Mouse (Mus musculus) hindbrain, embryonic 14.5 days (tissue): ENCODE measurements around the gene Fmnl3. TPM values are rescaled to one million over a fixed set of nuclear protein-coding genes. Genes with fewer than 3 reads are reported as not detected.

Source experiments
- ATAC-seq: fragments of 200-750 bp; cut with Nextera tagmentation; 2 replicates; pipeline ENCODE4 v1.8.0; 2017; ENCODE audit warnings: moderate number of reproducible peaks, mild to moderate bottlenecking, moderate TSS enrichment, moderate library complexity; ENCODE audit not compliant: low FRiP score
- DNase-seq: peaks from one replicate; pipeline ENCODE4 v3.0.0-alpha.2; 2015; ENCODE audit warnings: low spot score
- H3K27ac ChIP-seq: fragments of 300-500 bp; sonication (generic); 2 replicates; pipeline ENCODE4 v1.5.1; 2014; ENCODE audit warnings: mild to moderate bottlenecking, moderate library complexity
- H3K27me3 ChIP-seq: fragments of 300-500 bp; sonication (generic); 2 replicates; pipeline ENCODE4 v1.6.1; 2014; ENCODE audit warnings: mild to moderate bottlenecking, low read length, mixed read lengths; ENCODE audit not compliant: control insufficient read depth, insufficient read depth
- H3K36me3 ChIP-seq: fragments of 300-500 bp; sonication (generic); replicated peaks from 2 replicates; pipeline ENCODE4 v1.6.1; 2014; ENCODE audit not compliant: control insufficient read depth, insufficient read depth
- H3K4me1 ChIP-seq: fragments of 300-500 bp; sonication (generic); replicated peaks from 2 replicates; pipeline ENCODE4 v1.6.1; 2014; ENCODE audit warnings: antibody characterized with exemption, low read length, mixed read lengths; ENCODE audit not compliant: control insufficient read depth, insufficient read depth
- H3K4me2 ChIP-seq: fragments of 300-500 bp; sonication (generic); replicated peaks from 2 replicates; pipeline ENCODE4 v1.6.1; 2014; ENCODE audit warnings: mild to moderate bottlenecking, moderate library complexity
- H3K4me3 ChIP-seq: fragments of 300-500 bp; sonication (generic); replicated peaks from 2 replicates; pipeline ENCODE4 v1.5.1; 2014; ENCODE audit warnings: mild to moderate bottlenecking, low read length
- H3K9ac ChIP-seq: fragments of 300-500 bp; sonication (generic); 2 replicates; pipeline ENCODE4 v1.6.1; 2014
- H3K9me3 ChIP-seq: fragments of 300-500 bp; sonication (generic); 2 replicates; pipeline ENCODE4 v1.6.1; 2016; ENCODE audit warnings: low read length; ENCODE audit not compliant: control insufficient read depth
- WGBS: fragments of 180-500 bp; shearing (Covaris S2); extraction: QIAGEN DNeasy Blood & Tissue Kit; methylation state at CpG from one replicate; pipeline ENCODE4 v1.1.7; 2014; 5-methylcytosine and 5-hydroxymethylcytosine counted together
- polyA plus RNA-seq: library from polyadenylated mRNA; unstranded; fragments of >200 nt; fragmentation: Nextera tagmentation; extraction: Ambion mirVana; gene quantifications from 2 replicates; pipeline ENCODE4 v1.2.1, GENCODE M21; 2014

Fmnl3 gene
- polyA plus RNA-seq, 1 experiment from 2014 or later = 9.2 TPM

DNA sequence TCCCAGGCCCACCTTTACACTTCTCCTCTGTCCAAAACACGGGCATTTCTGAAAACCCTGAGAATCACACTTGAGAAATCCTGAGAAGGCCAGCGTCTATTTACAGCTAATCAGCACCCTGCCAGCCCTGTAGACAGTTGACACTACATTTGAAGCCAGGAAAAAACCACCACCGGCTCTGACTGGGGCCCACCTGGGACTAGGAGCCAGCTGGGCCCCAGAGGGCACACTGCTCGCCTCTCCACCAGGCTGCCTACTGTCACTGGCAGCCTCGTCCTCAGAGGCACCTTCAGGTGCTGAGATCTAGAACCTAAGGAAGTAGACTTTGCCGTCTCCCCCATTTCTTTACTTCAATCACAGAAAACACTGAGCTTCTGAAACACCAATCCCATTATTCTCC, 14.6 kb downstream of the Fmnl3 start:
- Histone ChIP-seq H3K4me3 (no peak overlapping the region), H3K27me3 (no peaks in the 10 kb centered on the region), H3K4me1 (no peaks in the 10 kb centered on the region), H3K9me3 (no peaks in the 10 kb centered on the region), H3K36me3 (no peaks in the 10 kb centered on the region), H3K4me2 (no peak overlapping the region), H3K9ac (no peak overlapping the region), H3K27ac (no peak overlapping the region)
- DNase-seq (no peak), ATAC-seq (no peak)
- WGBS = 77% methylated on average over 6 of the region's 6 CpGs

DNA sequence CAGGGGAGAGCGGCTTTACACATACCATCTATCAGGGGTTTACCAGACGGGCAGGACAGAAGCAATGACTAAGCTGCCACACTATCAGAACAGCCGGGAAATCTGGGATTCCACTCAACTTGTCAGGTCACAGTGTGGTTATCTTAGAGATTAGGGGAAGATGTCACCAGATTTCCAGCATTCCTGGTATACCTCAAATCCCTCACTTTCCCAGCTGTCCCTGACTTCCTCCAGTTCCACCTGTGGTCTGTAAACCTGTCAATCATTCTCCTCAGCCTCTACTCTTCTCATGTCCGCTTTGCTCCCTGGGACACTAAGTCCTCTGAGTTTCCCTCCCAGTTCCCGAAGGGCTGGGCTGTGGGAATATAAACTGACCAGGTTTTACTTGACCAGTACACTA, 18.0 kb downstream of the Fmnl3 start:
- H3K4me1 ChIP-seq = no peaks in the 10 kb centered on the region
- DNase-seq (no peak), ATAC-seq (no peak)
- no peaks in the 10 kb centered on the region for H3K36me3 ChIP-seq
- WGBS = 91% methylated on average over 5 of the region's 5 CpGs
- H3K27ac ChIP-seq = no peak overlapping the region
- H3K9me3 ChIP-seq = no peaks in the 10 kb centered on the region
- H3K4me3 ChIP-seq = no peak overlapping the region
- no peak overlapping the region for H3K4me2 ChIP-seq
- H3K27me3 ChIP-seq = no peaks in the 10 kb centered on the region
- H3K9ac ChIP-seq = no peak overlapping the region

DNA sequence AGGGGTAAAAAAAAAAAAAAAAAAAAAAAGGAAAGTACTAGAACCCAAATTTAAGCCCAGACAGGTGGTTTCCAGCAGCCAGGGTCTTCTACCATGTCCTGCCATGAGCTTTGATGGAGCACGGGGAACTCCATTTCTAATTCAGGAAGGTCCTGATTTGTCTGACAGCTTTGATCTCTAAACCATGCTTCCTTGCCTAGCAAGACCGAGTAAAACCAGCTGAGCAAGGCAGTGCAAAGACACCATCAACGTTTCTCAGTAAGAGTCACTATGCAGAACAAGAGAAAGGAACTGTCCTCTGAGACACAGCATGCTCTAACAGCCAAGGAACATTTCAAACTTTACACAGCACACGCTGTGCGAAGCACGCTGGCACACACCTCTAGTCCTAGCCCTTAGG, 18.7 kb downstream of the Fmnl3 start:
- H3K27me3 ChIP-seq = no peaks in the 10 kb centered on the region
- 78% methylated on average over 6 of the region's 6 CpGs for WGBS

DNA sequence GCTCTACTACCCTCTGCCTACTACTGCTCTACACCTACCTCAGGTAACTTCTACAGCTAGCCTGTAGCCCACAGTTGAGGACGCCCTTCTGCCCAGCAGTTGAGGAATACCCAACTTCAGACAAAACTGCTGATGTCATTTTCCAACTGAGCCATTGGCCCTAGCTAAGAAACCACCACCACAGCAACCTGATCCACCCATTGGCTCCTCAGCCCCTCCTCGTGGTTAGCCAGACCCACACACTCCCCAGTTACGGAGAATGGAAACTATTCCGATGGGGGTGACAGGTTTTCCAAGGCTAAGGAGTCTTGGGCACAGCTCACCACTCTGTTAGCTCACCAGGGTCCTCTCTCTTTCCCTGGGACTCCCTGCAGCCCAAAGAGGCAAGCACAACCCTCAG, 25.3 kb downstream of the Fmnl3 start:
- Histone ChIP-seq H3K4me2 (no peak overlapping the region), H3K4me1 (peaks cover 24% of the 10 kb centered on the region), H3K4me3 (no peak overlapping the region), H3K9ac (no peak overlapping the region), H3K36me3 (no peaks in the 10 kb centered on the region), H3K27ac (no peak overlapping the region), H3K9me3 (no peaks in the 10 kb centered on the region), H3K27me3 (no peaks in the 10 kb centered on the region)
- DNase-seq (no peak), ATAC-seq (no peak)
- WGBS = 80% methylated on average over 4 of the region's 4 CpGs

More for the DNA sequence above, 18.7 kb downstream of the Fmnl3 start:
- DNase-seq (no peak), ATAC-seq (no peak)
- Histone ChIP-seq H3K9me3 (no peaks in the 10 kb centered on the region), H3K4me3 (no peak overlapping the region), H3K27ac (no peak overlapping the region), H3K4me2 (no peak overlapping the region), H3K9ac (no peak overlapping the region), H3K4me1 (no peaks in the 10 kb centered on the region), H3K36me3 (no peaks in the 10 kb centered on the region)

DNA sequence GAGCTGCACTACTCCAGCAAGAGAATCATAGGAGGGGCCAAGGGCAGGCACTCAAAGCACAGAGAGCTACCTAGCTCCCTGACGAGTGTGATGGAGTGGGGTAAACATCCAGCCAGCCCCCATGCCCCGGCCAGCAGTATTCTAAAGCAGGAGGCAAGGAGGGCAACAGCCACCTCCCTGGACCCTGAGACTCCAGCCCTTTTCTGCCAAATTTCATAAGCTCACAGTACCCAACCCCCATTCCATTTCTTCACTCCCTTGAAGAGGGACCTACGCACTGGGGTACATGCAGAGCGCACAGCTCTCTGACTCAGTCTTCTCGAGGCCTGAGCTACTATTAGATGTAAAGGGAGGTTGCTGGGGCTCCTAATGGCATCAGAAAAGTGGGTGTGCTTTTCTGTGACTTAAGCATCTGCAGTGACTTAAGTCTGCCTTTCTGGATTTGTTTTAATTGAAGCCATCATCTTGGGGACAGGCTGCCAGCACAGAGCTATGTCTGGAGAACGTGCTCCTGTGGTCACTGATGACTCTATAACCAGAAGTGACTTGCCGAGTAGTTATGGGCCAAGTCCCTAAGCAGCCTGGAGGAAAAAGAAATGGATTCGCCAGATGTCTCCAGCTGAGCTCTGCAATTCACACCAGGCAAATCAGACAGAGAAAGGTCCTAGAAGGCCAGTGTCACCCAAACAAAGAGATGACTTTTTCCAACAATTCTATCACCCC, 26.0 kb downstream of the Fmnl3 start:
- Histone ChIP-seq H3K36me3 (no peaks in the 10 kb centered on the region), H3K4me3 (no peak overlapping the region), H3K9me3 (no peaks in the 10 kb centered on the region), H3K4me2 (no peak overlapping the region), H3K27ac (peak overlapping the region; percentile 71), H3K9ac (no peak overlapping the region), H3K27me3 (no peaks in the 10 kb centered on the region), H3K4me1 (peaks cover 24% of the 10 kb centered on the region)
- 72% methylated on average over 8 of the region's 8 CpGs for WGBS
- ATAC-seq (no peak), DNase-seq (no peak)

DNA sequence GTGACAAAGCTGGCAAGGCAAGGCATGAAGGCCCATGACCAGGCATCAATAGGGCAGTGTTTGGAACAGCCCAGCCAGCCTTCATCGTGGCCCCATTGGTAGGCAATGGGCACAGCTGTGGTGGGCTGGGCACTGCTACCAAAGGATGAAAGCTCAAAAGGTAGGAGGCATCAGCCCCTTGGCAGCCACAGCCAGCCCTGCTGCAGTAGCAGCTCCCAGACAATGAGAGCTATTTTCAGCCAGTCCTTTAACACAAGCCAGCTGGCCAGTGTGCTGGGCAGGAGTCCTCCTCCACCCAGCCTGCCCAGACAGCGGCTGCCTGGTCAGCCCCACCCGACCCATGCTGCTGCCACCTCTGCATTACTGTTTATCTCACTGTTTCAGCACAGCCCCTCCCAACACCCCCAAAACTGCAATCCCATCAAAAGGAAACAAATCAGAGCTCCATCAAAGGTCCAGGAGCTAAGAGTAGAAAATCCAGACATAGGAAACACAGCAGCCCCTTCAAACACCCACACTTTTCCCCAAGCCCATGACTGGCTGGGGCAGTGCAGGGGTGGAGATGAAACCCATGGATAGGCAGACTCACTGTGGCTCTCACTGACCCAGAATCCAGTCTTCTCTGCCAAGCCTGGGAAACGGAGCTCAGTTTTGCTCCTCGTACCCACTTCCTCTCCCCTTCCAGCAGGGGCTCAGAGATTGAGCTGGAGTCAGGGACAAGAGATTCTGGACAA, 26.7 kb downstream of the Fmnl3 start:
- WGBS = 51% methylated on average over 5 of the region's 5 CpGs
- H3K4me1 ChIP-seq = peaks cover 24% of the 10 kb centered on the region
- peak overlapping the region; percentile 71 for H3K27ac ChIP-seq
- no peaks in the 10 kb centered on the region for H3K9me3 ChIP-seq
- H3K4me2 ChIP-seq = no peak overlapping the region
- ATAC-seq (peak; percentile 78), DNase-seq (peak; percentile 40)
- H3K27me3 ChIP-seq = no peaks in the 10 kb centered on the region
- H3K4me3 ChIP-seq = no peak overlapping the region
- no peak overlapping the region for H3K9ac ChIP-seq
- no peaks in the 10 kb centered on the region for H3K36me3 ChIP-seq

DNA sequence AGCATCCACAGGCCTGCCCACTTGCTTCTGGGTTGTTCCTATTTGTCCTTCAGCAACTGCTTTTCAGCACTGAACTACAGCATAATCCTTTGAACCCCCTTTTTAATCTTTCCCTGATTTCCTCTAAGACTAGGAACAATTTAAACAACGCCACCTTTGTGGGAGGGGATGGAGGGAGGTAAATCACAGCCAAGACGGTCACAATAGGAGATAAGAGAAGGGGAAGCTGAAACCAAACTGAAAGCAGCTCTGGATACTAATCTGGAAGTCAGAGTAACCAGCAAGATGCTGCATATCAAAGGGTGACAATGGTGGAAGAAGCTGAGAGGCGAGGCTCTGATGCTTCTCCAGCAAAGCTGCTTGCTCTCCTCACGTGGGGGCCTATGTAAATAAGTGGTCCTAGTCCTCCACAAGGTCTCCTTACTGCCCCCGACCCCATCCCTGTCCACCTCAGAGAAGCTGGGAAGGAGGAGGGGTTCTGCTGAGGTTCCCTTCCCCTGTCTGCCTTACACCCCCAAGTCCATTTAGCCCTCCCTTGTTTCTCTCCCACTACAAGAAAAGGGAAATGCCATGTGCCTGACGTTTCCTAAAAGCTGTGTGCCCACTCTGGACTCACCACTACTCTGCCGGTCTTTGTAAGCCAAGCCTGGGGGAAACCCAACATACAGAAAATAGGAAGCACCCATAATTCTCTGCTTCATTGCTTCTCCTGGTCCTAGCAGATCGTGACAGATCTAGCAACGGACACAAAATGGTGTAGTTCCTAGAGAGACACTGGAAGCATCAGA, 27.9 kb downstream of the Fmnl3 start:
- peaks cover 24% of the 10 kb centered on the region for H3K4me1 ChIP-seq
- peak overlapping the region; percentile 48 for H3K27ac ChIP-seq
- ATAC-seq (no peak), DNase-seq (no peak)
- no peaks in the 10 kb centered on the region for H3K27me3 ChIP-seq
- H3K4me2 ChIP-seq = no peak overlapping the region
- H3K9me3 ChIP-seq = no peaks in the 10 kb centered on the region
- H3K9ac ChIP-seq = no peak overlapping the region
- 61% methylated on average over 9 of the region's 9 CpGs for WGBS
- no peaks in the 10 kb centered on the region for H3K36me3 ChIP-seq
- no peak overlapping the region for H3K4me3 ChIP-seq

DNA sequence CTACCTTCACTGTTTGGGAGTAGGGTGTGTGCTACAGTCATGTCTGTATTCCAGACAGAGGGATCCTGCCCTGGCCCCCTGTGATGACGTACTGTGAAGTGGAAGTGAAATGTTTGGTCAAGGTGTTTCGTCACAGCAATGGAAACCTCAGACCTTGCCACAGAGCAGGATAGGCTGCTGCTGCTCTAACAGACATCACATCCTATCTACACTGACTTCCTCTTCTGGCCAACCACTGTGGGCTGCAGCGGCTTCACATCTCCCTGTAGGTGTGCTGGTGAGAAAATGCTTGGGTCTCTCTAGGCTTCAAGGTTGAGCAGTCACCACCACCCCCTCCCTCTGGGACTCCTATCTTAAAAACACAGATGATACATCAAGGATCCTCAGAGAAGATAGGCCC, 29.2 kb downstream of the Fmnl3 start:
- DNase-seq = no peak

DNA sequence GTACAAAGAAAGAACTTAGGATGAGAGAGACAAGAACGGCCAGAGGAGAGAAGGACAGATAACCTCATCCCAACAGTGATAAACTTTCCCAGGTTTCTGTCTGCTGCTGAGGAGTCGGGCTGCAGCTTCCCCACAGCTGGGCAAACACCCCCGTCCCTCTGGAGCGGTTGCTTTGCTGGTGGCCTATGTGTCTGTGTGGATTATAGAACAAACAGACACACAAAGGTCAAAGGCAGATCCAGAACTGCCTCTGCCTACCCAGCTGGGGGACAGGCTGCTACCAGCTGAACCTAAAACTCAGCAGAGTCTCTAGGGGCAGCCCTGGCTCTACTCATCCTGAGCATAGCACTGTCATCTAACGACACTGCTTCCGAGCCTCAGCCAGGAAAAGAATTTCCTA, 30.6 kb downstream of the Fmnl3 start:
- Histone ChIP-seq H3K4me2 (no peak overlapping the region), H3K27me3 (no peaks in the 10 kb centered on the region), H3K9ac (no peak overlapping the region), H3K27ac (no peak overlapping the region), H3K4me1 (peaks cover 22% of the 10 kb centered on the region), H3K4me3 (no peak overlapping the region), H3K9me3 (no peaks in the 10 kb centered on the region), H3K36me3 (0 out of 2 replicates have a peak, but pooled peaks cover 2% of the 10 kb centered on the region)
- WGBS = 61% methylated on average over 6 of the region's 6 CpGs
- DNase-seq (no peak), ATAC-seq (no peak)

More for the DNA sequence above, 29.2 kb downstream of the Fmnl3 start:
- H3K27ac ChIP-seq = no peak overlapping the region
- H3K4me2 ChIP-seq = no peak overlapping the region
- peaks cover 24% of the 10 kb centered on the region for H3K4me1 ChIP-seq
- WGBS = 92% methylated on average over 3 of the region's 3 CpGs
- no peaks in the 10 kb centered on the region for H3K27me3 ChIP-seq
- H3K4me3 ChIP-seq = no peak overlapping the region
- no peaks in the 10 kb centered on the region for H3K9me3 ChIP-seq
- ATAC-seq = no peak
- H3K9ac ChIP-seq = no peak overlapping the region
- H3K36me3 ChIP-seq = no peaks in the 10 kb centered on the region
